Mouse (Mus musculus): ENCODE measurements around the gene Mlip. TPM values are rescaled to one million over a fixed set of nuclear protein-coding genes. Genes with fewer than 3 reads are reported as not detected.

Gene Mlip
- total RNA-seq, 2 experiments from 2014 or later = not detected

GRCm38 (mm10) chr9:77359278-77359973, 6.7 kb upstream of the Mlip start:
- ATAC-seq (replicated peaks; ENCODE audit: low FRiP score, low TSS enrichment, poor library complexity, severe bottlenecking) = no peak

GRCm38 (mm10) chr9:77353942-77354341, 1.2 kb upstream of the Mlip start:
- no peak for ATAC-seq (replicated peaks; ENCODE audit: low FRiP score, low TSS enrichment, poor library complexity, severe bottlenecking)

GRCm38 (mm10) chr9:77347704-77348103, 5.1 kb downstream of the Mlip start:
- ATAC-seq (replicated peaks; ENCODE audit: low FRiP score, low TSS enrichment, poor library complexity, severe bottlenecking) = no peak

- no peak for ATAC-seq (replicated peaks; ENCODE audit: low FRiP score, low TSS enrichment, poor library complexity, severe bottlenecking)
Observed at GRCm38 (mm10) chr9:77344318-77344717, 8.5 kb downstream of the Mlip start.

GRCm38 (mm10) chr9:77340159-77340862, 12.5 kb downstream of the Mlip start:
- ATAC-seq (replicated peaks; ENCODE audit: low FRiP score, low TSS enrichment, poor library complexity, severe bottlenecking) = no peak

- no peak for ATAC-seq (replicated peaks; ENCODE audit: low FRiP score, low TSS enrichment, poor library complexity, severe bottlenecking)
Observed at GRCm38 (mm10) chr9:77339571-77340148, 13.1 kb downstream of the Mlip start.

GRCm38 (mm10) chr9:77335370-77335769, 17.4 kb downstream of the Mlip start:
- no peak for ATAC-seq (replicated peaks; ENCODE audit: low FRiP score, low TSS enrichment, poor library complexity, severe bottlenecking)

- ATAC-seq (replicated peaks; ENCODE audit: low FRiP score, low TSS enrichment, poor library complexity, severe bottlenecking) = no peak
Observed at GRCm38 (mm10) chr9:77318346-77318745, 34.4 kb downstream of the Mlip start.

GRCm38 (mm10) chr9:77310548-77310947, 42.2 kb downstream of the Mlip start:
- ATAC-seq (replicated peaks; ENCODE audit: low FRiP score, low TSS enrichment, poor library complexity, severe bottlenecking) = no peak

- ATAC-seq (replicated peaks; ENCODE audit: low FRiP score, low TSS enrichment, poor library complexity, severe bottlenecking) = no peak
Observed at GRCm38 (mm10) chr9:77305417-77305816, 47.4 kb downstream of the Mlip start.

GRCm38 (mm10) chr9:77302340-77302739, 50.4 kb downstream of the Mlip start:
- ATAC-seq (replicated peaks; ENCODE audit: low FRiP score, low TSS enrichment, poor library complexity, severe bottlenecking) = no peak

- ATAC-seq (replicated peaks; ENCODE audit: low FRiP score, low TSS enrichment, poor library complexity, severe bottlenecking) = no peak
Observed at GRCm38 (mm10) chr9:77287958-77288357, 64.8 kb downstream of the Mlip start.

- ATAC-seq (replicated peaks; ENCODE audit: low FRiP score, low TSS enrichment, poor library complexity, severe bottlenecking) = no peak
Observed at GRCm38 (mm10) chr9:77279371-77279770, 73.4 kb downstream of the Mlip start.

GRCm38 (mm10) chr9:77278055-77278454, 74.7 kb downstream of the Mlip start:
- ATAC-seq (replicated peaks; ENCODE audit: low FRiP score, low TSS enrichment, poor library complexity, severe bottlenecking) = no peak

- no peak for ATAC-seq (replicated peaks; ENCODE audit: low FRiP score, low TSS enrichment, poor library complexity, severe bottlenecking)
Observed at GRCm38 (mm10) chr9:77277270-77277669, 75.5 kb downstream of the Mlip start.

- no peak for ATAC-seq (replicated peaks; ENCODE audit: low FRiP score, low TSS enrichment, poor library complexity, severe bottlenecking)
Observed at GRCm38 (mm10) chr9:77276451-77277154, 76.2 kb downstream of the Mlip start.

- ATAC-seq (replicated peaks; ENCODE audit: low FRiP score, low TSS enrichment, poor library complexity, severe bottlenecking) = no peak
Observed at GRCm38 (mm10) chr9:77272727-77273126, 80.0 kb downstream of the Mlip start.

GRCm38 (mm10) chr9:77265268-77266017, 87.3 kb downstream of the Mlip start:
- peak; percentile 47; the same call in 1 of the 2 replicates for ATAC-seq (replicated peaks; ENCODE audit: low FRiP score, low TSS enrichment, poor library complexity, severe bottlenecking)

GRCm38 (mm10) chr9:77259052-77259451, 93.7 kb downstream of the Mlip start:
- ATAC-seq (replicated peaks; ENCODE audit: low FRiP score, low TSS enrichment, poor library complexity, severe bottlenecking) = peak; percentile 87

Data from megakaryocyte-erythroid progenitor cell, adult 5-6 weeks (primary cell).